Mouse (Mus musculus): Measurements from ENCODE around the gene Adap1. TPM values are rescaled to one million over a fixed set of nuclear protein-coding genes. Genes with fewer than 3 reads are reported as not detected.

Adap1 gene
- total RNA-seq, 1 experiment, result 65.0 TPM

GRCm38 (mm10) chr5:139323260-139323924 lies 2.0 kb downstream of the Adap1 start:
- peaks cover 0 to 18% of the 10 kb centered on the region in 2 experiments; a peak in 1 of 4 replicates for H3K4me1 ChIP-seq (ENCODE audit: control insufficient read depth in 2 of 2, insufficient read depth in 2 of 2, low read length in 2 of 2, poor library complexity in 1 of 2)
- no peak for DNase-seq (ENCODE audit: low read depth, low spot score)
- in situ Hi-C loops (cut with MboI; ENCODE audit: low sequenced_read_pairs in 2 of 2, unreplicated experiment in 2 of 2), result no loop called here

GRCm38 (mm10) chr5:139321331-139321730 lies 4.1 kb downstream of the Adap1 start:
- H3K36me3 ChIP-seq (ENCODE audit: control insufficient read depth, insufficient read depth, low read length, poor library complexity, severe bottlenecking), result no peaks in the 10 kb centered on the region
- no peak for TF ChIP-seq MAFK (IDR thresholded peaks at IDR 0.05; ENCODE audit: insufficient read depth, low read depth, low read length)
- no peak for TF ChIP-seq ZNF384 (IDR thresholded peaks at IDR 0.05; ENCODE audit: low read depth, low read length)
- no peak for TF ChIP-seq ZC3H11A (IDR thresholded peaks at IDR 0.05; ENCODE audit: borderline replicate concordance, low read depth, low read length)
- TF ChIP-seq HCFC1 (IDR thresholded peaks at IDR 0.05; ENCODE audit: borderline replicate concordance, insufficient read depth, low read length), result no peak
- TF ChIP-seq CHD2 (IDR thresholded peaks at IDR 0.05; ENCODE audit: low read depth, low read length), result no peak
- no peak for DNase-seq (ENCODE audit: low read depth, low spot score)
- H3K4me3 ChIP-seq (ENCODE audit: insufficient read depth in 1 of 2, low read depth in 1 of 2, low read length in 2 of 2, poor library complexity in 1 of 2, severe bottlenecking in 1 of 2), result no peak overlapping the region
- H3K4me1 ChIP-seq (ENCODE audit: control insufficient read depth in 2 of 2, insufficient read depth in 2 of 2, low read length in 2 of 2, poor library complexity in 1 of 2), result peaks cover 0 to 20% of the 10 kb centered on the region in 2 experiments; a peak in 1 of 4 replicates
- no peak overlapping the region for H3K27ac ChIP-seq (ENCODE audit: insufficient read depth, low read depth, low read length, poor library complexity, severe bottlenecking)
- no peak overlapping the region for H3K9ac ChIP-seq (ENCODE audit: insufficient read depth, low read depth, low read length, poor library complexity, severe bottlenecking)
- in situ Hi-C loops (cut with MboI; ENCODE audit: low sequenced_read_pairs in 2 of 2, unreplicated experiment in 2 of 2), result no loop called here
- no peaks in the 10 kb centered on the region for H3K9me3 ChIP-seq (ENCODE audit: control insufficient read depth, insufficient read depth, low read depth, low read length)

More at GRCm38 (mm10) chr5:139323260-139323924, 2.0 kb downstream of the Adap1 start:
- Histone ChIP-seq H3K27ac (ENCODE audit: insufficient read depth, low read depth, low read length, poor library complexity, severe bottlenecking) (no peak overlapping the region), H3K9me3 (ENCODE audit: control insufficient read depth, insufficient read depth, low read depth, low read length) (no peaks in the 10 kb centered on the region), H3K9ac (ENCODE audit: insufficient read depth, low read depth, low read length, poor library complexity, severe bottlenecking) (no peak overlapping the region), H3K4me3 (ENCODE audit: insufficient read depth in 1 of 2, low read depth in 1 of 2, low read length in 2 of 2, poor library complexity in 1 of 2, severe bottlenecking in 1 of 2) (no peak overlapping the region), H3K36me3 (ENCODE audit: control insufficient read depth, insufficient read depth, low read length, poor library complexity, severe bottlenecking) (no peaks in the 10 kb centered on the region)
- TF ChIP-seq ZC3H11A (IDR thresholded peaks at IDR 0.05; ENCODE audit: borderline replicate concordance, low read depth, low read length), result no peak
- TF ChIP-seq CHD2 (IDR thresholded peaks at IDR 0.05; ENCODE audit: low read depth, low read length), result no peak
- no peak for TF ChIP-seq HCFC1 (IDR thresholded peaks at IDR 0.05; ENCODE audit: borderline replicate concordance, insufficient read depth, low read length)
- TF ChIP-seq ZNF384 (IDR thresholded peaks at IDR 0.05; ENCODE audit: low read depth, low read length), result no peak

- no peaks in the 10 kb centered on the region for H3K9me3 ChIP-seq (ENCODE audit: control insufficient read depth, insufficient read depth, low read depth, low read length)
- no peak overlapping the region; the same call in 1 of the 2 replicates for H3K27ac ChIP-seq (ENCODE audit: insufficient read depth, low read depth, low read length, poor library complexity, severe bottlenecking)
- H3K4me3 ChIP-seq (ENCODE audit: insufficient read depth in 1 of 2, low read depth in 1 of 2, low read length in 2 of 2, poor library complexity in 1 of 2, severe bottlenecking in 1 of 2), result no peak overlapping the region
- TF ChIP-seq ZC3H11A (IDR thresholded peaks at IDR 0.05; ENCODE audit: borderline replicate concordance, low read depth, low read length) (no peak), MAFK (IDR thresholded peaks at IDR 0.05; ENCODE audit: insufficient read depth, low read depth, low read length) (no peak), HCFC1 (IDR thresholded peaks at IDR 0.05; ENCODE audit: borderline replicate concordance, insufficient read depth, low read length) (no peak), ZNF384 (IDR thresholded peaks at IDR 0.05; ENCODE audit: low read depth, low read length) (no peak), CHD2 (IDR thresholded peaks at IDR 0.05; ENCODE audit: low read depth, low read length) (no peak)
- H3K9ac ChIP-seq (ENCODE audit: insufficient read depth, low read depth, low read length, poor library complexity, severe bottlenecking), result no peak overlapping the region
- no peak for DNase-seq (ENCODE audit: low read depth, low spot score)
- H3K36me3 ChIP-seq (ENCODE audit: control insufficient read depth, insufficient read depth, low read length, poor library complexity, severe bottlenecking), result no peaks in the 10 kb centered on the region
- H3K4me1 ChIP-seq (ENCODE audit: control insufficient read depth in 2 of 2, insufficient read depth in 2 of 2, low read length in 2 of 2, poor library complexity in 1 of 2), result peaks cover 0 to 15% of the 10 kb centered on the region in 2 experiments; a peak in 1 of 4 replicates
- in situ Hi-C loops (cut with MboI; ENCODE audit: low sequenced_read_pairs in 2 of 2, unreplicated experiment in 2 of 2), result no loop called here
These were observed 5.0 kb downstream of the Adap1 start for GRCm38 (mm10) chr5:139320424-139320823.

DNA sequence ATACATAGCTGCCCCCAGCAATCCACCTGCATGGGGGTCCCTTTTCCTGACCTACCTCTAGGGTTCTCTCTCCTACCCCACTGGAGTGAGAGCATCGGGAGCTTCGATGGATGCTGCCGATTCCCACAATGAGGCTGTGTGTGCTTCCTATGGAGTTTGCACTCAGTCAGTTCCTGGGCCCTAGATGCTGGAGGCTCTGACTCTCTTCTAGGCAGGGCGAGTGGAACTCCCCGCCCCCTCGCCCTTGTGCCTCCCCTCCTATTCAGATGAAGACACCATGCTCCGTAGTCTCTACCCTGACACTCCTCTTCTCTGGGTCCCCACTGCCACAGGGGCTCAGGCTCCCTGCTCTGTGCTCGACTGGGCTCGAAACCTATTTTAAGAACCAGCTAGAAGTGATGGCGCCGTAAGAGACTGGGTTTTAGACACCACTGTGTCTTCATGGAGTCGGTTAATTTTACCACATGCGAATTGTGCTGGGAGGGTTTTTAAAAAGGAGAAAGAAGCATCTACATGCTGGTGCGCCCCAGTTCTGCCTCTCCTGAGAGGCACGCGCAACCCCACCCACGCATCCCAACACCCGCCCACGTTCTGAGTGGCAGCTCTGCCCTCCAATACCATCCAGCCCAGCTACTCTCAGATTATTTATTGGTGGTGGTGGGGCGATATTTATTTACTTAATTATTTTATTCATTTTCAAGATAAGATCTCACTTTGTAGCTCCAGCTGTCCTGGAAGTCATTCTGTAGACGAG lies 7.5 kb downstream of the Adap1 start:
- no peaks in the 10 kb centered on the region for H3K36me3 ChIP-seq (ENCODE audit: control insufficient read depth, insufficient read depth, low read length, poor library complexity, severe bottlenecking)
- peak overlapping the region; percentile 35; the same call in 1 of the 2 replicates for H3K9ac ChIP-seq (ENCODE audit: insufficient read depth, low read depth, low read length, poor library complexity, severe bottlenecking)
- H3K9me3 ChIP-seq (ENCODE audit: control insufficient read depth, insufficient read depth, low read depth, low read length), result no peaks in the 10 kb centered on the region
- H3K4me1 ChIP-seq (ENCODE audit: control insufficient read depth in 2 of 2, insufficient read depth in 2 of 2, low read length in 2 of 2, poor library complexity in 1 of 2), result peaks cover 0 to 20% of the 10 kb centered on the region in 2 experiments; a peak in 2 of 4 replicates
- no peak for TF ChIP-seq ZNF384 (IDR thresholded peaks at IDR 0.05; ENCODE audit: low read depth, low read length)
- peak; percentile 72; the same call in 1 of the 2 replicates for TF ChIP-seq CHD2 (IDR thresholded peaks at IDR 0.05; ENCODE audit: low read depth, low read length)
- H3K27ac ChIP-seq (ENCODE audit: insufficient read depth, low read depth, low read length, poor library complexity, severe bottlenecking), result no peak overlapping the region; the same call in 1 of the 2 replicates
- in situ Hi-C loops (cut with MboI; ENCODE audit: low sequenced_read_pairs in 2 of 2, unreplicated experiment in 2 of 2), result no loop called here
- DNase-seq (ENCODE audit: low read depth, low spot score), result peak; percentile 13
- peak overlapping the region in 1 of 2 experiments; percentile 55; a peak in 3 of 4 replicates for H3K4me3 ChIP-seq (ENCODE audit: insufficient read depth in 1 of 2, low read depth in 1 of 2, low read length in 2 of 2, poor library complexity in 1 of 2, severe bottlenecking in 1 of 2)

Data from ES-E14 (cell line).